24 mouse cellular contexts compared by ENCODE assay signal in the genomic region with DNA sequence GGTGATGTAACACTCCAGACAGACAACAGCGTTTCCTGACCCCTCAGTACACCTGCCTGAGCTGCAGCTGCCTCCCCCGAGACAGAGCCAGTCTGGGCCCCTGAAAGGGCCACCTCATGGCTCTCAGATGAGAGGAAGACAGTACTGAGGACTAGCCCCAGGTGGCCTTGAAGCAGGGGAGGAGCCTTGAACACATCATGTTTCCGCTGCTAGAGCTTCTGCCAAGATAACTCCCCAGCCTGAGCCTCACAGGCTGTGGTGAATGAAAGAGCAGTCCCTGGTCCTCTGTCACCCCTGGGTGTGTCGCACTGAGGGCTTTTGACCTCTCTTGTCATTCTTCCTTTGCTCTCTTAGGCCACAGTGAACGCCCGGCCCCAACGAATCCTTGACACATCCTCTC. TPM values are rescaled to one million over a fixed set of nuclear protein-coding genes. Genes with fewer than 3 reads are reported as not detected.
A peak's percentile ranks its signal among the peaks of the same experiment; 100 is the strongest.
DNase-seq lines count a peak whose midpoint lies in the region; TF ChIP-seq lines count a peak whose summit lies in the region.
"Had no signal": no experiment of that assay in that cellular context is flagged by ENCODE, and none has a peak within 500 bp of the region (broad histone marks: within the 10 kb centered on the region; RNA-seq: fewer than 3 reads in every experiment).

No protein-coding gene starts in this region.

- no peak for DNase-seq in spleen, adult 2 months (ENCODE audit: low read depth in 1 of 2, low spot score in 2 of 2)
- DNase-seq in spleen, postnatal 14 days (ENCODE audit: low spot score in 2 of 2): no peak
- DNase-seq in adrenal gland, postnatal 36 days: peak; percentile 46 to 47
- peak; percentile 72 for DNase-seq in thymus, postnatal 14 days
- no peak for DNase-seq in left cerebral cortex, postnatal 36 days (ENCODE audit: low spot score in 2 of 2)
- no peak for DNase-seq in frontal cortex, adult 2 months (ENCODE audit: extremely low spot score in 1 of 2, low spot score in 1 of 2)
- no peak for DNase-seq in urinary bladder, adult 18-20 months (ENCODE audit: low spot score in 2 of 2)
- DNase-seq: cerebellum, adult 9-10 months; cerebellum, postnatal 36 days; gastrocnemius, adult 2 months; heart, adult 2 months; heart, postnatal 10 days; layer of hippocampus, postnatal 36 days; lung, adult 2 months; lung, postnatal 10 days had no signal

- H3K36me3 ChIP-seq in spleen, adult 2 months (ENCODE audit: control insufficient read depth, insufficient read depth, low read length): peaks cover 8% of the 10 kb centered on the region

- H3K27me3 ChIP-seq in spleen, adult 2 months (ENCODE audit: control insufficient read depth, insufficient read depth, low read length): no peaks in the 10 kb centered on the region
- H3K27me3 ChIP-seq: embryonic facial prominence, embryonic 12.5 days; heart, embryonic 13.5 days; limb, embryonic 15.5 days; midbrain, embryonic 13.5 days; stomach, embryonic 15.5 days had no signal

- H3K4me3 ChIP-seq in spleen, adult 2 months (ENCODE audit: extremely low read depth, insufficient read depth, insufficient read length): no peak overlapping the region
- H3K4me3 ChIP-seq: embryonic facial prominence, embryonic 12.5 days; gastrocnemius, adult 2 months; heart, adult 2 months; heart, embryonic 13.5 days; limb, embryonic 10.5 days; limb, embryonic 15.5 days; midbrain, embryonic 13.5 days; stomach, embryonic 15.5 days had no signal

- 80% methylated on average over 7 of the region's 7 CpGs for WGBS in spleen, adult 2 months

- no peaks in the 10 kb centered on the region for H3K4me1 ChIP-seq in spleen, adult 2 months (ENCODE audit: control insufficient read depth, insufficient read depth, insufficient read length)
- H3K4me1 ChIP-seq: embryonic facial prominence, embryonic 12.5 days; heart, embryonic 13.5 days; limb, embryonic 15.5 days; midbrain, embryonic 13.5 days had no signal

- TF ChIP-seq POLR2A in spleen, adult 2 months (IDR thresholded peaks at IDR 0.05; ENCODE audit: low read depth, low read length): no peak

- 0 out of 2 replicates have a peak overlapping the region, but pooled peaks have one; percentile 24 for H3K27ac ChIP-seq in spleen, adult 2 months (ENCODE audit: insufficient read depth, low read length)
- H3K27ac ChIP-seq: embryonic facial prominence, embryonic 12.5 days; gastrocnemius, adult 2 months; heart, adult 2 months; heart, embryonic 13.5 days; hindbrain, embryonic 14.5 days; limb, embryonic 10.5 days; limb, embryonic 15.5 days; liver, embryonic 14.5 days; macrophage; midbrain, embryonic 13.5 days; stomach, embryonic 15.5 days had no signal

- TF ChIP-seq CTCF in spleen, adult 2 months (IDR thresholded peaks at IDR 0.05; ENCODE audit: extremely low read depth, insufficient read depth, insufficient read length, insufficient replicate concordance): no peak

- intact Hi-C loops in left cerebral cortex, postnatal 36 days (cut with DNase I): no loop called here

RNA-seq across cellular contexts. Expression of a gene that starts 42.1 kb away (rescaled TPM):
- 31.2 and 36.6 TPM in 2 replicates for polyA plus RNA-seq in spleen, adult 2 months (2012; rRNA removed)
- total RNA-seq in adrenal gland, postnatal 36 days (2021): 10 to 100 TPM; 31.9 to 37.6 TPM
- total RNA-seq in left cerebral cortex, postnatal 36 days (2021): 10 to 100 TPM; 43.7 to 45.4 TPM
- 42.3 and 45.3 TPM in 2 replicates for polyA plus RNA-seq in frontal cortex, adult 2 months (2012; rRNA removed)

Comparison
In these comparisons a context has a peak if more than half of its experiments do, and no peak if none do; other contexts are left out.
1. DNase-seq: peak in adrenal gland, postnatal 36 days (2 of 2) and thymus, postnatal 14 days (single experiment); none in spleen, adult 2 months (0 of 2), spleen, postnatal 14 days (0 of 2), left cerebral cortex, postnatal 36 days (0 of 2), frontal cortex, adult 2 months (0 of 2) and urinary bladder, adult 18-20 months (0 of 2).